Mouse (Mus musculus): ENCODE measurements around the gene Cd3e. TPM values are rescaled to one million over a fixed set of nuclear protein-coding genes. Genes with fewer than 3 reads are reported as not detected.
A peak's percentile ranks its signal among the peaks of the same experiment; 100 is the strongest.
"Not testable (repeated sequence)": the region's sequence is repeated elsewhere in the genome, so short reads cannot be mapped to it uniquely, and the experiment has no call there.

Cd3e gene
- polyA plus RNA-seq, 1 experiment from 2014 or later = not detected

DNA sequence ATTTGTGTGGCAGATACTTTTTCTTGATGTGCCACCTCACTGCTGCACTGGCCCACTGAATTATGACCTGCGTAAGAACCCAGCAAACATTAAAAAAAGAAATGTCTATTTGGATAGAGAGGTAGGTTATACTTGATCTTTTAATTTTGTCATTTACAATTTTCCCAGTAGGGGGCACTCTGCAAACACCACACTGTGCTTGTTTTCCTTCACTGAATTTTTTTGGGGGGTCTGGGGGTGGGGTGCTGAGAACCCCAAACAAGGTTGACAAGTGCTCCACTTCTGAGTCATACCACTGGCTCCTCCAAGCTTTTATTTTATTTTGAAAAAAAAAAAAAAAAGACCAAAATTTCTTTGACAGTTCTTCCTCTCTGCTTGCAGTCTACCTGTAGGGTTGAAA, 40.0 kb downstream of the Cd3e start:
- 66% methylated on average over 1 of the region's 1 CpGs for WGBS
- Histone ChIP-seq H3K27me3 (peaks cover 22% of the 10 kb centered on the region), H3K27ac (no peak overlapping the region), H3K9me3 (no peaks in the 10 kb centered on the region), H3K4me3 (no peak overlapping the region), H3K9ac (no peak overlapping the region), H3K4me1 (peaks cover 11% of the 10 kb centered on the region; the same call in 1 of the 2 replicates), H3K4me2 (no peak overlapping the region), H3K36me3 (no peaks in the 10 kb centered on the region)
- ATAC-seq (ENCODE audit: insufficient number of reproducible peaks, insufficient read depth, low FRiP score, low TSS enrichment, low read depth) = no peak

DNA sequence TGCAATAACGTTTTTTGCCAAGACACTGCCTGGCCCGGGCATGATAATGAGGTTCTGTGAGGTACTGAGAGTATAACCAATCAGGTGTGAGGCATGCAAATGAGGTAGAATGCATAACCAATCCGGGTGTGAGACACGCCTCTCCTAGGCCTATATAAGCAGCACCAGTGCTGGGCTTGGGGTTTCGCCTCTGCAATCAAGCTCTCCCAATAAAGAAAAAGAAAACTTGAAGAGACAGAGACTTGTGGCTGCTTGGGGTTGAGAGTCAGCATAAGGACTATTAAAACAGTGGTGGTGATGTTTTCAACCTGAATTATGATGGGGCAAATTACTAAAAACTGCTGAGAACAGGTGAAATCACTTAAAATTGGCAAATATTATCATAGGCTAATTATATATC, 41.7 kb downstream of the Cd3e start:
- H3K36me3 ChIP-seq; H3K4me2 ChIP-seq; H3K27me3 ChIP-seq; H3K9me3 ChIP-seq; H3K9ac ChIP-seq; ATAC-seq (ENCODE audit: insufficient number of reproducible peaks, insufficient read depth, low FRiP score, low TSS enrichment, low read depth); H3K27ac ChIP-seq; H3K4me3 ChIP-seq: not testable (repeated sequence)
- WGBS = 87% methylated on average over 5 of the region's 5 CpGs
- peaks cover 15% of the 10 kb centered on the region; the same call in 1 of the 2 replicates for H3K4me1 ChIP-seq

DNA sequence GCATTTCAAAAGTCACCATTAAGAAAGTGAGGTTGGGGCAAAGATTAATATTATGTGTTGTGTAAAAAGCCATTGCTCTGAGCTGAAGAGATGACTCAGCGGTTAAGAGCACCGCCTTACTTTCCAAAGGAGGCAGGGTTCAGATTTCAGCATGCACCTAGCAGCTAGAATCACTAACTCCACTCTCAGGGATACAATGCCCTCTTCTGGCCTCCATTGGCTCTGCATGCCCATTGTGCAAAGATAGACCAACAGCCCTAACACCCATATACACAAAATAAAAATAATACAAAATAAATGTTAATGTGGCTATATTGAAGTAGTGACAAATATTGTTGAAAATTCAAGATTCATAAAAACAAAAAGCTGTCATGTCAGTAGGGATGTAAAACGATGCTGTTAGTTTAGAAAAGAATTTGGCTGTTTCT, 42.6 kb downstream of the Cd3e start:
- H3K4me2 ChIP-seq = no peak overlapping the region
- peaks cover 4% of the 10 kb centered on the region; the same call in 1 of the 2 replicates for H3K27me3 ChIP-seq
- no peak overlapping the region for H3K27ac ChIP-seq
- H3K36me3 ChIP-seq = 0 out of 2 replicates have a peak, but pooled peaks cover 4% of the 10 kb centered on the region
- no peak overlapping the region for H3K9ac ChIP-seq
- no peaks in the 10 kb centered on the region for H3K9me3 ChIP-seq
- H3K4me3 ChIP-seq = no peak overlapping the region
- ATAC-seq (ENCODE audit: insufficient number of reproducible peaks, insufficient read depth, low FRiP score, low TSS enrichment, low read depth) = no peak
- peaks cover 15% of the 10 kb centered on the region; the same call in 1 of the 2 replicates for H3K4me1 ChIP-seq
- 25% methylated on average over 3 of the region's 3 CpGs for WGBS

DNA sequence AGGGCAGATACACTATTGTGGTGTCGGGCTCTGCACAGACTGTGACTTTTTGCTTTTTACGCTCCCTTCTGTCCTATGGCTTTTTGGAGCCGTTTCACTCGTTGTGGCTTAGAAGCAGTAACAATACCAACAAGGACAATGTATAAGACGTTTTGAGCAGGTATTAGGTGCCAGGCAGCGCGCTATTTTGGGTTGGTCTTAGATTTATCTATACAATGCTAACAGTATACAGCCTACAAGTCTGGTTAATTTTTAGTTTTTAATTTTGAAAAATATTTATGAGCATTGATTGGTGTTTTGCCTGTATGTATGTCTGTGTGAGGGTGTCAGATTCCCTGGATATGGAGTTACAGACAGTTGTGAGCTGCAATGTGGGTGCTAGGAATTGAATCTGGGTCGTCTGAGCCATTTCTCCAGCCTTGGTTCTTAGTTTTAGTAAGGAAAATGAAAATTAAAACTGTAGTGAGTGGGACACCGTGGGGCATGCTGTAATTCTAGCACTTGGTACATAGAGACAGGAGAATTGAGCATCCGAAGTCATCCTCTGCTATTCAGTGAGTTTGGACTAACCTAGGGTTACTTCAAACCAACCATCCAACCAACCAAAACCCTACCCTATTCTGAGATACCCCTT, 43.5 kb downstream of the Cd3e start:
- H3K27me3 ChIP-seq = peaks cover 4% of the 10 kb centered on the region; the same call in 1 of the 2 replicates

DNA sequence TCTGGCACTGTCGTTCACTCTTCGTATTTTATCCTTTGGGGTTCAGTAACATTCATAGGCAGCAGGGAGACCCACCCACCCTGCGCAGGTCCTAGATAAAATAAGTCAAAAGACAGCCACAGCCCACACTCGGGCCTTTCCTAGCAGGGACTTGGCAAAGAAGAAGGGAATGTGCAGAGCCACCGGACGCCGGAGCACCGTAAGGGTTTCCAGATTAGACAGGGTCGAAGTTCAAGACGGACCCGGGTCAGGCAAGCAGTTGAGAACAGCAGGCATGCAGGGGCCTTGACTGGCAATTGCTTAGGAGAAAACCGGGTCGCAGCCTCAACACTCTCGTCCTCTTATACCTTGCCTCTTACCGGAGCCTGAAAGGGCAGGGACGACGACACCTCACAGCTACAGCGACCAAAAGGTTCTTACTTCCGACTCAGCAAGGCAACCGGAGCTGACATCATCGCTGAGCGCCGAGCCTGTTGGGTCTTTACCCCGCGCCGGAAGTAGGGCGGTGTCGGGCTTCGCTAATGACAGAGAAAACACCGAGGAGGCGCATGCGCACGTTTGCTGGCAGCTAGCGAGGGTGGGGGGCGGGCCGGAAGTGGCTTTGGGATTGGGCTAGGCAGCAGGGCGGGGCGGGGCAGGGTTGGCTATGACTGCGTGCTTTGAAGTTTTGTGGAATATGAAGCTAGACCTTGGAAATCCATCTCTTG, 44.1 kb downstream of the Cd3e start, which contains the start of gene Ube4a:
Gene Ube4a (minus strand): TSS at position 475 of the 707 bp plus-strand sequence.
- H3K9me3 ChIP-seq = no peaks in the 10 kb centered on the region
- peak within 1 kb of the TSS; percentile 89 for H3K4me2 ChIP-seq
- ATAC-seq (ENCODE audit: insufficient number of reproducible peaks, insufficient read depth, low FRiP score, low TSS enrichment, low read depth) = peak; percentile 92
- peak within 1 kb of the TSS; percentile 86 for H3K9ac ChIP-seq
- peaks cover 1% of the 10 kb centered on the region; the same call in 1 of the 2 replicates for H3K27me3 ChIP-seq
- peaks cover 13% of the 10 kb centered on the region for H3K36me3 ChIP-seq
- peaks cover 15% of the 10 kb centered on the region; the same call in 1 of the 2 replicates for H3K4me1 ChIP-seq
- under 1% methylated on average over 39 of the region's 39 CpGs for WGBS
- H3K4me3 ChIP-seq = peak within 1 kb of the TSS; percentile 88
- H3K27ac ChIP-seq = peak within 1 kb of the TSS; percentile 72

More for the DNA sequence above, 43.5 kb downstream of the Cd3e start:
- Histone ChIP-seq H3K36me3 (peaks cover 12% of the 10 kb centered on the region), H3K4me2 (peak overlapping the region; percentile 70), H3K9me3 (no peaks in the 10 kb centered on the region), H3K4me3 (peak overlapping the region; percentile 88), H3K27ac (peak overlapping the region; percentile 72), H3K4me1 (peaks cover 15% of the 10 kb centered on the region; the same call in 1 of the 2 replicates), H3K9ac (peak overlapping the region; percentile 55; the same call in 1 of the 2 replicates)
- 15% methylated on average over 10 of the region's 10 CpGs for WGBS
- ATAC-seq (ENCODE audit: insufficient number of reproducible peaks, insufficient read depth, low FRiP score, low TSS enrichment, low read depth) = 0 out of 2 replicates have a peak, but pooled peaks have one; percentile 41

DNA sequence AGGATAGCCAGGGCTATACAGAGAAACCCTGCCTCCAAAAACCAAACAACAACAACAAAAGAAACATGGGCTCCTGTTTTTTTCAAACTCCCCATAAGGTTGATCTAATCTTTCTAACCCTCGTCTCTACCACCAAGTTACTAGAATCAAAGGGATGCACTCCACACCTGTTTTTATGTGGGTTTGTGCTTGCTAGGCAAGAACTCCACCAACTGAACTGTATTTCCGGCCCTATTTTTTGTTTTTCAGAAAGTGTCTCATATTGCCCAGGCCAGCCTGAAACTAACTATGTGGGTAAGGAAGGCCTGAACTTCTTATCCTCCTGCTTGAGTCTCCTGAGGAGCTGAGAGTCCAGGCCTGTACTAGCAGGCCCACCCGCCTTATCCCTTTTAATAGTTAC, 55.0 kb downstream of the Cd3e start:
- 93% methylated on average over 3 of the region's 3 CpGs for WGBS

More for the DNA sequence above, 55.0 kb downstream of the Cd3e start:
- Histone ChIP-seq H3K9ac (no peak overlapping the region), H3K36me3 (peaks cover 72% of the 10 kb centered on the region), H3K4me1 (no peaks in the 10 kb centered on the region), H3K4me3 (no peak overlapping the region), H3K27me3 (no peaks in the 10 kb centered on the region), H3K4me2 (no peak overlapping the region), H3K9me3 (no peaks in the 10 kb centered on the region), H3K27ac (no peak overlapping the region)
- ATAC-seq (ENCODE audit: insufficient number of reproducible peaks, insufficient read depth, low FRiP score, low TSS enrichment, low read depth) = no peak

Other genes with a start within 250 kb of the Cd3e start
- 192 and 213 TPM in 2 replicates for gene Arcn1, start 241.8 kb downstream of the Cd3e start, polyA plus RNA-seq (2015; fragmentation: Nextera tagmentation; extraction: Ambion mirVana)
- 137 and 149 TPM in 2 replicates for gene Ift46, start 241.7 kb downstream of the Cd3e start, polyA plus RNA-seq (2015; fragmentation: Nextera tagmentation; extraction: Ambion mirVana)
- 2.3 and 2.5 TPM in 2 replicates for gene Tmem25, start 210.3 kb downstream of the Cd3e start, polyA plus RNA-seq (2015; fragmentation: Nextera tagmentation; extraction: Ambion mirVana)
- 2.2 TPM in 1 of 2 replicates, not detected in the other for gene Ttc36, start 206.6 kb downstream of the Cd3e start, polyA plus RNA-seq (2015; fragmentation: Nextera tagmentation; extraction: Ambion mirVana)
- 18.1 and 22.8 TPM in 2 replicates for gene Kmt2a, start 128.3 kb downstream of the Cd3e start, polyA plus RNA-seq (2015; fragmentation: Nextera tagmentation; extraction: Ambion mirVana)
- 678 and 698 TPM in 2 replicates for gene Atp5l, start 88.9 kb downstream of the Cd3e start, polyA plus RNA-seq (2015; fragmentation: Nextera tagmentation; extraction: Ambion mirVana)
- 26.4 and 30.0 TPM in 2 replicates for gene Ube4a, start 44.0 kb downstream of the Cd3e start, polyA plus RNA-seq (2015; fragmentation: Nextera tagmentation; extraction: Ambion mirVana)
- gene Cd3g, start 29.2 kb downstream of the Cd3e start, polyA plus RNA-seq (2015; fragmentation: Nextera tagmentation; extraction: Ambion mirVana) = 0.27 TPM in 1 of 2 replicates, not detected in the other
- gene Cd3d, start 27.8 kb downstream of the Cd3e start, polyA plus RNA-seq (2015; fragmentation: Nextera tagmentation; extraction: Ambion mirVana) = not detected in 2 replicates
- 18.8 and 20.5 TPM in 2 replicates for gene Mpzl2, start 30.2 kb upstream of the Cd3e start, polyA plus RNA-seq (2015; fragmentation: Nextera tagmentation; extraction: Ambion mirVana)
- gene Mpzl3, start 45.6 kb upstream of the Cd3e start, polyA plus RNA-seq (2015; fragmentation: Nextera tagmentation; extraction: Ambion mirVana) = 1.8 and 2.3 TPM in 2 replicates
- not detected in 2 replicates for gene Jaml, start 69.6 kb upstream of the Cd3e start, polyA plus RNA-seq (2015; fragmentation: Nextera tagmentation; extraction: Ambion mirVana)
- 5.8 and 5.9 TPM in 2 replicates for gene Scn2b, start 108.2 kb upstream of the Cd3e start, polyA plus RNA-seq (2015; fragmentation: Nextera tagmentation; extraction: Ambion mirVana)
- gene Scn4b, start 128.8 kb upstream of the Cd3e start, polyA plus RNA-seq (2015; fragmentation: Nextera tagmentation; extraction: Ambion mirVana) = 0.24 and 0.66 TPM in 2 replicates
- gene BC049352, start 172.4 kb upstream of the Cd3e start, polyA plus RNA-seq (2015; fragmentation: Nextera tagmentation; extraction: Ambion mirVana) = 0.59 and 2.2 TPM in 2 replicates
- 1.3 and 2.3 TPM in 2 replicates for gene Tmprss4, start 194.5 kb upstream of the Cd3e start, polyA plus RNA-seq (2015; fragmentation: Nextera tagmentation; extraction: Ambion mirVana)